Mouse (Mus musculus) liver, postnatal 0 days (tissue): ENCODE results near the gene Kif24. TPM values are rescaled to one million over a fixed set of nuclear protein-coding genes. Genes with fewer than 3 reads are reported as not detected.

Experiments used
- ATAC-seq: fragments of 200-750 bp; cut with Nextera tagmentation; 2 replicates; pipeline ENCODE4 v1.8.0; 2017; ENCODE audit warnings: mild to moderate bottlenecking, moderate library complexity
- DNase-seq: peaks from one replicate; pipeline ENCODE4 v3.0.0-alpha.2; 2016
- H3K27ac ChIP-seq: fragments of 300-500 bp; sonication (generic); 2 replicates; pipeline ENCODE4 v1.5.1; 2014; ENCODE audit warnings: antibody characterized with exemption, moderate library complexity, mild to moderate bottlenecking, low read depth
- H3K27me3 ChIP-seq: fragments of 300-500 bp; sonication (generic); 2 replicates; pipeline ENCODE4 v1.6.1; 2014; ENCODE audit warnings: low read length, control low read depth, mixed read lengths; ENCODE audit not compliant: insufficient read depth
- H3K36me3 ChIP-seq: fragments of 300-500 bp; sonication (generic); replicated peaks from 2 replicates; pipeline ENCODE4 v1.6.1; 2014; ENCODE audit warnings: mild to moderate bottlenecking, control low read depth, low read length, moderate library complexity, mixed read lengths; ENCODE audit not compliant: insufficient read depth
- H3K4me1 ChIP-seq: fragments of 300-500 bp; sonication (generic); 2 replicates; pipeline ENCODE4 v1.6.1; 2014; ENCODE audit warnings: antibody characterized with exemption, mild to moderate bottlenecking, control low read depth; ENCODE audit not compliant: insufficient read depth
- H3K4me2 ChIP-seq: fragments of 300-500 bp; sonication (generic); 2 replicates; pipeline ENCODE4 v1.6.1; 2014; ENCODE audit warnings: low read depth, mild to moderate bottlenecking, low read length, moderate library complexity, mixed read lengths
- H3K4me3 ChIP-seq: fragments of 300-500 bp; sonication (generic); 2 replicates; pipeline ENCODE4 v1.5.1; 2014; ENCODE audit warnings: low read depth, low read length
- H3K9ac ChIP-seq: fragments of 300-500 bp; sonication (generic); replicated peaks from 2 replicates; pipeline ENCODE4 v1.6.1; 2014; ENCODE audit warnings: mild to moderate bottlenecking, moderate library complexity
- H3K9me3 ChIP-seq: fragments of 300-500 bp; sonication (generic); 2 replicates; pipeline ENCODE4 v1.6.1; 2016; ENCODE audit warnings: mild to moderate bottlenecking, control low read depth, low read length, mixed read lengths
- CTCF ChIP-seq: sonication (generic); IDR thresholded peaks from 2 replicates; pipeline ENCODE4 v1.5.1; 2016; ENCODE audit warnings: antibody characterized with exemption, low read depth
- EP300 ChIP-seq: IDR thresholded peaks from 2 replicates; pipeline ENCODE4 v1.6.1; 2016; ENCODE audit warnings: antibody characterized with exemption, low read depth, mild to moderate bottlenecking
- WGBS: fragments of 180-500 bp; shearing (Covaris S2); extraction: QIAGEN DNeasy Blood & Tissue Kit; methylation state at CpG from one replicate; pipeline ENCODE4 v1.1.7; 2014; ENCODE audit not compliant: insufficient replicate concordance; 5-methylcytosine and 5-hydroxymethylcytosine counted together
- polyA plus RNA-seq: library from polyadenylated mRNA; unstranded; fragments of >200 nt; fragmentation: Nextera tagmentation; extraction: Ambion mirVana; gene quantifications from 2 replicates; pipeline ENCODE4 v1.2.1, GENCODE M21; 2015

The Kif24 gene
- polyA plus RNA-seq, 1 experiment from 2014 or later: 2.4 TPM

DNA sequence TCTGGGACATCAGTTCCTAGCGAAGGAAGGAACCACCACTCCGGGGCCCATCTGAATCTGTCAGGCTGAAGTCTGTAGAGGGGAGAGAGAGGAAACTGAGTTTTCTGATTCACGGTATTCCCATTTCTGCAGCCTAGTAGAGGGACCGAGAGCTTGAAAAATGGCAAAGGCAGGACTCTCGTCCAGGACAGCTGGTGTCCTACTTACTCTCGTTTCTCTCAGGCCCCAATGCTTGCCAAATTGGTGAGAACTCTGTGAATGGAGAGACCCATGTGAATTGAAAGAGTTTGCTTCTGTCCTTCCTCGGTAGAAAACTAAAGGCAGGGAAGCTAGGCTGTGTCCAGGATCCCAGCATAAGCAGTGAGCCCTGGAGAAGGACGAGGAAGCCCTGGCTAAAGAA is 34.9 kb upstream of the Kif24 start:
- H3K36me3 ChIP-seq: no peaks in the 10 kb centered on the region
- H3K4me1 ChIP-seq: peaks cover 33% of the 10 kb centered on the region
- H3K9me3 ChIP-seq: no peaks in the 10 kb centered on the region
- H3K4me2 ChIP-seq: no peak overlapping the region
- TF ChIP-seq CTCF (no peak), EP300 (no peak)
- DNase-seq (no peak), ATAC-seq (no peak)
- H3K27ac ChIP-seq: no peak overlapping the region
- no peak overlapping the region for H3K4me3 ChIP-seq
- H3K9ac ChIP-seq: no peak overlapping the region
- 63% methylated on average over 8 of the region's 8 CpGs for WGBS
- H3K27me3 ChIP-seq: peaks cover 56% of the 10 kb centered on the region

DNA sequence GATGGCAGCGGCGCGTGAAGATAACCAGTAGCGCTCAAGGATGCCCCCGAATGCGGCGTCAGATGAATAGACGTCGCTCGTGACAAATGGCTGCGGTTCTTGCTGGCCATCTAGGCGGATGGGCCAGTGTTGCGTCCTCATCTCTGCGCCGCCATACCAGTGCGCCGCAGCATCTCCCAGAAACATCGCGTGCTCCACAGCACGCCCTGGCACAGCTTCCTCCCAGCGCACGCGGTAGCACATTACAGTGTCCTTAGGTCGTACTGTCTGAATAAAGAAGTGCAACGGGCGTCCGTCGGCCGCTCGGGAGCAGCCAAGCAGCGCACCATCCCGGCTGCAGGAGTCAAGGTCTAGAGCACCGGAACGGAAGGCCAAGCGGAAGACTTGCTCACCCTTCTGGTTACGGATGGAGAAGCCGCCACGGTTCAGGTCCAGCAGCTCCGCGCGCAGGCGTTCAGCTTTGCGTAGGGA is 34.3 kb upstream of the Kif24 start:
- Histone ChIP-seq H3K4me2 (no peak overlapping the region; the same call in 1 of the 2 replicates), H3K27me3 (peaks cover 56% of the 10 kb centered on the region), H3K27ac (no peak overlapping the region), H3K4me3 (no peak overlapping the region), H3K9ac (no peak overlapping the region), H3K9me3 (no peaks in the 10 kb centered on the region), H3K4me1 (peaks cover 33% of the 10 kb centered on the region), H3K36me3 (no peaks in the 10 kb centered on the region)
- no peak for ATAC-seq
- 11% methylated on average over 43 of the region's 43 CpGs for WGBS
- DNase-seq: no peak
- TF ChIP-seq CTCF: no peak
- no peak for TF ChIP-seq EP300

DNA sequence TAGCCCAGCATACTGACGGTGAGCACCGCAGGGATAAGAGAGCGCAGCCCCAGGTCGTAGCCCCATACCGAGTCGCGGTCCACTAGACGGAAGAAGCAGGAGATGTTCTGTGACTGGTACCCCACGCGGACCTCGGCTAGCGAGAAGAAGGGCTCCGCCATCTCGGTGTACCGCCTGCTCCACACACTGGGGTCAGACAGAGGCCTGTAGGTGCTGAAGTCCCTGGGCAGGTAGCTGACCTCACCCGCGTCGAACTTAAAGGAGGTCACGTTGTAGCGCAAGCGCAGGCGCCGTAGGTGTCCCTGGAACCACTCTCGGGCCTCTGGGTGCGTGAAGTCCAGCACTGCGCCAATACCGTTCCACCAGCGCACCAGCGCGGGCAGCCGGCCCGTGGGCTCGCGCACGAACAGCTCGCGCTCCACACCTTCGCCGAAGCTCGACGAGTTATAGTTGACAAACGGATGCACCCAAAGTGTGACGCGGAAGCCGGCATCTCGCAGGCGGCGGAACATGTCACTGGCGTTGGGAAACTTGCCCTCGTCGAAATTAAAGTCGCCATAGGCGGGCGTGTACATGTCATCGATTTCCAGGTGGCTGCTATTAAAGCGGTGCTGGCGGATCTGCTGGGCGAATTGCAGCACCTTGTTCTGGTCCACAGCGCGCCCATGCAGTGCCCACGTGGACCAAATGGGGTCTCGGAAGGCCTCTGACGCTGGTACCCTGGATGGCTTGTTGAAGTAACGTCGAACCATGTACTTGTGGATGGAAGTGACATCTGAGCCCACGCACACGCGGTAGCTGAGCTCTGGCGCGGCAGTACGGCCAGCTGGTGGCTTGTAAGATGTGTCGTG is 33.5 kb upstream of the Kif24 start:
- no peak overlapping the region for H3K27ac ChIP-seq
- no peak for TF ChIP-seq CTCF
- no peak for TF ChIP-seq EP300
- peaks cover 36% of the 10 kb centered on the region for H3K4me1 ChIP-seq
- H3K4me2 ChIP-seq: peak overlapping the region; percentile 42
- H3K9ac ChIP-seq: no peak overlapping the region
- peak; percentile 54 for DNase-seq
- H3K4me3 ChIP-seq: peak overlapping the region; percentile 22
- ATAC-seq: peak; percentile 29
- WGBS: 8% methylated on average over 71 of the region's 72 CpGs
- H3K27me3 ChIP-seq: peaks cover 56% of the 10 kb centered on the region
- H3K9me3 ChIP-seq: no peaks in the 10 kb centered on the region
- no peaks in the 10 kb centered on the region for H3K36me3 ChIP-seq

DNA sequence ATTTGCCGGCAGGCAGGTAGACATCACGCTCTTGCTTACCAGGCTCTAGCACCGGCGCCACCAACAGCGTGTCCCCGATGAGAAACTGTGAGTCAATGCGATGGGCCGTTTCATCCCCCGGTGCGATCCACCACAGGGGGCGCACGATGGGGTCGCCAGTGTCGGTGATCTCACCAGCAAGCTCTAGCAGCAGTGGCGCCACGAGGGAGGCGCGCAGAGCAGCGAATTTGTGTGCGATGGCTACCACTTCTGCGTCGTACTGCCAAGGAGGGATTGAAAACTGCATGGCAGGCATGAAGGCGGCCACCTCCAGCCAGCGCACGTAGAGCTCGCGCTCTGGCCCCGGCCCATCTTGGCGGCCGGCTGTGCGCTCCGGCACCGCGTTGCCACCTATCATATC is 32.9 kb upstream of the Kif24 start:
- Histone ChIP-seq H3K9me3 (no peaks in the 10 kb centered on the region), H3K4me2 (peak overlapping the region; percentile 42; the same call in 1 of the 2 replicates), H3K27me3 (peaks cover 56% of the 10 kb centered on the region), H3K4me1 (peaks cover 36% of the 10 kb centered on the region), H3K4me3 (peak overlapping the region; percentile 22; the same call in 1 of the 2 replicates), H3K9ac (no peak overlapping the region), H3K27ac (no peak overlapping the region), H3K36me3 (no peaks in the 10 kb centered on the region)
- 6% methylated on average over 34 of the region's 34 CpGs for WGBS
- no peak for ATAC-seq
- DNase-seq: peak; percentile 52
- TF ChIP-seq EP300 (no peak), CTCF (peak; percentile 50)

DNA sequence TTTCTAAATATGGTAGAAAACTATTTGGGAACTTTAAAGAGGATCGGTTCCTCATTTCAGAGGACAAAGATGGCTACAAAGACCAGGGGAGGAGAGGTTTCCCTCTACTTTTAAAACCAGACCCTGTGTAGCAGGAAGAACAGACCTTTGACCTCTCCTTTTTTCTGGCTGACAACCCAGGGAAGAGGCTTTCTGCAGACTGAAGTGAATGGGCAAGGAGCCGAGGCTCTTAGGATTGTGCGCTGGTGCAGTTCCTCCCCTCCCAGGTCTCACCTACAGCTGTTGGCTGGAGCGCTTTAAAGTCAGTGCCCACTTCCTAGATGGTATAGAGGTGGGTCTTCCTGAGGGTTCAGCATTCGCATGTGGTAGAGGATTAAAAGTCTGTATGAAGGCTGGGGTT is 32.4 kb upstream of the Kif24 start:
- Histone ChIP-seq H3K9me3 (no peaks in the 10 kb centered on the region), H3K27me3 (peaks cover 51% of the 10 kb centered on the region), H3K4me3 (no peak overlapping the region), H3K9ac (no peak overlapping the region), H3K4me2 (no peak overlapping the region), H3K4me1 (peaks cover 31% of the 10 kb centered on the region), H3K27ac (no peak overlapping the region), H3K36me3 (no peaks in the 10 kb centered on the region)
- WGBS: 52% methylated on average over 5 of the region's 5 CpGs
- TF ChIP-seq CTCF: no peak
- no peak for TF ChIP-seq EP300
- ATAC-seq (no peak), DNase-seq (no peak)

DNA sequence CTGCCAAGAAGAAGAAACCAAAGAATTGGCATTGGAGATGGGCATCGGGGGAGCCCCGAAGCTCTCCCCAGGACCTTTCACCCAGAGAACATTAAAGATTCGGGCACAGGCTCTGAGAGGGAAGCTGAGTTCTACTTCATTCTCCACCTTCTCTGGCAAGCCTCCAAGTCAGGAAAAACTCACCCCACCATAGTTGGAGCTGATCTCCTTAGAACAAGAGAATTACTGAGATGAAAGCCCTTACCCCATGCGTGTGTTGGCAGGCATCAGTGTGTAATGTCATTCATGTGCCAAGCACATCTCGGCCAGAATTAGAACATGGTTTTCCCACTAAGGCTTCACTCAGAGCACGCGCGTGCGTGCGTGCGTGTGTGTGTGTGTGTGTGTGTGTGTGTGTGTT is 31.2 kb upstream of the Kif24 start:
- H3K4me1 ChIP-seq: peaks cover 24% of the 10 kb centered on the region
- no peak for TF ChIP-seq EP300
- no peak for TF ChIP-seq CTCF
- no peak overlapping the region for H3K4me3 ChIP-seq
- no peak overlapping the region for H3K4me2 ChIP-seq
- H3K9ac ChIP-seq: no peak overlapping the region
- no peak for ATAC-seq
- no peaks in the 10 kb centered on the region for H3K9me3 ChIP-seq
- peaks cover 45% of the 10 kb centered on the region for H3K27me3 ChIP-seq
- no peaks in the 10 kb centered on the region for H3K36me3 ChIP-seq
- no peak overlapping the region for H3K27ac ChIP-seq
- WGBS: 77% methylated on average over 11 of the region's 11 CpGs
- no peak for DNase-seq
